Mouse (Mus musculus) kidney, adult 9 months (tissue): ENCODE measurements around the gene Dmac2.

ENCODE experiments used
- DNase-seq: peaks from one replicate; pipeline ENCODE4 v3.0.0; 2022

Dmac2 gene

DNA sequence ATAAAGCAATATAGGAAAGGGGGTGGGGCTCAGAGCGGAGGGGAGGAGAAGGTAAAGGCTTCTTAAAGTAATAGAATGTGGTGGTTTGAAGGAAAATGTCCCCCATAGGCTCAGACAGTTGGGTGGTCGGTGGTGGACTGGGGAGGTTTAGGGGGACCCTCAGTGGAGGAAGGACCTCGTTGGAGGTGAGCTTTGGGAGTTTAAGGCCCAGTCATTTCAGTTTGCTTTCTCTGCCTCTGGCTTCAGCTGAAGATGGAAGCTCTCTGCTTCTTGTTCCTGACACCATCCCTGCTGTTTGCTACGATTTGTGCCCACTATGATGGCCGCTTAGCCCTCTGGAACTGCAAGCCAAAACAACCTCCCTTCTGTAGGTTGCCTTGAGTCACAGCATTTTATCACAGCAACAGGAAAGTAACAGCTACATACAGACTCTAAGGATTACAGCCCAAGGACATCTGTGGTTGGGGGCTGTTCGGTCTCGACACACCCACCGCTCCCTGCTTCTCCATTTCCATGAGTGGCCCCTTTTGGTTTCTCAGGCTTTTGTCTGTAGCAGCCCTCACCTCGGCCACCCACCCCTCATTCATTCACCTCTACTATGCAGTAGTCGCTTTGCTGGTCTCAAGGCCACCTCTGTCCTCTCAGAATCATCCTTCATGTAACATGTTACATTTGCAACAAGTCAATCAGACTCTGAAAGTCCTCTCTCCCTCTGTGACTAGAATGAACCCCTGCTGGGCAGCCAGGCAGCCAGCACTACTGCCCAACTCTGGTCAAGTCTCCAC lies 1.6 kb upstream of the Dmac2 start:
- DNase-seq: no peak

DNA sequence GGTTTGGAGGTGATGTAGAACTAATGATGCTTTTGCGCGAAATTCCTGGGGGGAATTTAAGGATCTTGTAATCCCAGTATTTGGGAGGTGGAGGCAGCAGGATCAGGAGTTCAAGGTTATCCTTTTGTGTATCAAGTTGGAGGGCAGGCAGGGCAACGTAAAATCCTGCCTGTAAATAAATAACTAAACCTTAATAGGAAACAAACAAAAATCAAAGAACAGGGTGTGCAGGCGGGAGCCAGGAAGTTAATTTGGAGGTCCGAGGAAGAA lies 443 bp downstream of the Dmac2 start:
- DNase-seq: peak; percentile 51

DNA sequence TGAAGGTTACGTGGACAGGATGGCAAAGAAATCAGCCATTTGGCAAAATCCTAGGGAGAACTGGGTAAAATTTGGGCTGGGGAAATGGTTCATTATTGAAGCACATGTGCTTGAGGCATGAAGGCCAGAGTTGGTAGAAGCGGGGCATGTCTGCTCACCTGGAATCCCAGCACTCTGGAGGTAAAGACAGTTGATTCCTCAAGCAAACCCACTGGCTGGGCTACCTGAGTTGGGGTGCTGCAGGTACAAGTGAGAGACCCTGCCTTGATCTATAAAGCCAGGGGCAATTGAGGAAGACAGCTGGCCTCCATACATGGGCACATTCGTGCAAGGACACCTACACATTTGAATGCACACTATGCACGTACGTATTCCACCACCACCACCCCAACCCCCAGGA lies 887 bp downstream of the Dmac2 start:
- DNase-seq: no peak

DNA sequence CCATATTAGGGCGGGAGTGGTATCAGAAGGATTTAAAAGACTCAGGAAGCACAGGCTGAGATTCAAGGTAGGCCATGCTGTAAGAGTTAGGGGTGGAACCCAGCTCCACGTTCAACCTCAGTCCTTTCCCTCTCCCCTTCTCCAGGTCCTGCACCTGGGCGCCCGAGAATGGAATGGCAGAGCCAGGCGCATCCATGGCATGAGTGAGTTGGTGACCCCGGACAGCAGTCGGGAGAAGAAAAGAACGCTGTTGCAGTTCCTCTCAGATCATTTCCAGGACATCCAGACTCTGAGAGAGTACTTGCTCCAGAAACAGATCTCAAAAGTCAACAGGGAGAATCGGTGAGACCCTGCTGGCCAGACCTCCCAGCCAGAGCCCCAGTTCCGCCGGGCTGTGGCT lies 1.5 kb downstream of the Dmac2 start:
- DNase-seq: no peak

DNA sequence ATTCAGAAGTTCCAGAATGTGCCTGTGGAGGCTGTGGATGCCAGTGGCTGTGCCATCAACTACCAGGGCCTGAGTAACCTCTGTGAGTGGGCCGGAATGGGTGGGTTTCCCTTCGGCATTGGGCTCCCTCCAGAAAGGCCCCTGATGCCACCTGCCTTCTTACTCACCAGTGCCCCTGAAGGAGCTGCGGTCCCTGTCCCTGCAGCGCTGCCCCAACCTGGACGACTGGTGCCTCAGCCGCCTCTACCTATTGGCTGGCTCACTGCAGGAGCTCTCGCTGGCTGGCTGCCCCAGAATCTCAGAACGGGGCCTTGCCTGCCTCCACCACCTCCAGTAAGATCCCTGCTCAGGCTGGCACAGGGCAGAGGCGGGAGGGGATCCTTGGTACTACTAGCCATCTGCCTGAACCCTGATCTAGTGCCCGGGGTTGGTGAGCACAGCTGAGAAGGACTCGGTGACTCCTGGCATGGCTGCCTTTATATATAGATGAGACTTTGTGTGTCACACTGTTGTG lies 4.7 kb downstream of the Dmac2 start:
- no peak for DNase-seq

DNA sequence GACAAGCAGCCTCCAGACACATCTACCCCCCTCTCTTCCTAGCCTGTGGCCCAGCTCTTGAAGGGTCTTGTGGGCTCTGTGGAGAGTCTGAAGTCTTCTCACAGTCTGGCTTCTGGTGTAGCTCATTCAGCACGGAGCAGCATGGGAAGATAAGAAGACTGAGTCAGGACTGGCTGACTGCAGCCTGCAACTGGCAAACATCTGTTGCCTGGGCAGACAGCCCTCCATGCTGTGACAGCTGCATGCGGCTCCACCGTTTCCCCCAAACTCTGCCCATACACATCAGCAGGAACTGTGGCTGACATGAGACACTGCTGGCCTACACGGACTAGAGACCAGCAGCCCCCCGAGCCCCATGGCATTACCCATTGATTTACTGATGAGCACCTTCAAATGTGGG lies 5.6 kb downstream of the Dmac2 start:
- no peak for DNase-seq

DNA sequence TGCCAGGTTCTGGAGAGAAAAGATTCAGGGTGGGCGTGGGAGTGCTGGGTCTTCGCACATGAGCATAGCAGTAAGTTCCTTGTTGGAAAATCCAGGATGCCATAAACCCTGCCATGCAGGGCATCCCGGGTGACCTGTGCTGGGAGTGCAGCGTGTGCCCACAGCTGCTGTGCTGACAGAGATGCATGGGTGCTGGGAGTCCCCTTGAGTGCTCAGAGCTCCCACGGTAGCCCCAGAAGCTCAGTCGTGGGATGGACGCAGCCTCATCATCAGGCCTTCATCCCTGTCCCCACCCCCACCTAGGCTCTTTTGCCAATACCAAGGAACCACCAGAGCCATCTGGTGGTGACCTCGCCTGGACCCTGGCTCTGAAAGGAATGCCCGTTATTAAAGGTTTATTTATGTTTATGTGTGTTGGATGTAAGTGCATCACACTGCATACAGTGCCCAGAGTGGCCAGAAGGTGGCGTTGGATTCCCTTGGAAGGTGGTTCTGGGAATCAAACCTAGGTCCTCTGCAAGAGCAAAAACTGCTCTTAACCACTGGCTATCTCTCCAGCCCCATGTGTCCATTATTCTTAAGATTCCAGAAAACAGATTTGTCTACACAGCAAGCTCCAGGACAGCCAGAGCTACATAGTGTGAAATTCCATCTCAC lies 6.5 kb downstream of the Dmac2 start:
- DNase-seq: peak; percentile 58

DNA sequence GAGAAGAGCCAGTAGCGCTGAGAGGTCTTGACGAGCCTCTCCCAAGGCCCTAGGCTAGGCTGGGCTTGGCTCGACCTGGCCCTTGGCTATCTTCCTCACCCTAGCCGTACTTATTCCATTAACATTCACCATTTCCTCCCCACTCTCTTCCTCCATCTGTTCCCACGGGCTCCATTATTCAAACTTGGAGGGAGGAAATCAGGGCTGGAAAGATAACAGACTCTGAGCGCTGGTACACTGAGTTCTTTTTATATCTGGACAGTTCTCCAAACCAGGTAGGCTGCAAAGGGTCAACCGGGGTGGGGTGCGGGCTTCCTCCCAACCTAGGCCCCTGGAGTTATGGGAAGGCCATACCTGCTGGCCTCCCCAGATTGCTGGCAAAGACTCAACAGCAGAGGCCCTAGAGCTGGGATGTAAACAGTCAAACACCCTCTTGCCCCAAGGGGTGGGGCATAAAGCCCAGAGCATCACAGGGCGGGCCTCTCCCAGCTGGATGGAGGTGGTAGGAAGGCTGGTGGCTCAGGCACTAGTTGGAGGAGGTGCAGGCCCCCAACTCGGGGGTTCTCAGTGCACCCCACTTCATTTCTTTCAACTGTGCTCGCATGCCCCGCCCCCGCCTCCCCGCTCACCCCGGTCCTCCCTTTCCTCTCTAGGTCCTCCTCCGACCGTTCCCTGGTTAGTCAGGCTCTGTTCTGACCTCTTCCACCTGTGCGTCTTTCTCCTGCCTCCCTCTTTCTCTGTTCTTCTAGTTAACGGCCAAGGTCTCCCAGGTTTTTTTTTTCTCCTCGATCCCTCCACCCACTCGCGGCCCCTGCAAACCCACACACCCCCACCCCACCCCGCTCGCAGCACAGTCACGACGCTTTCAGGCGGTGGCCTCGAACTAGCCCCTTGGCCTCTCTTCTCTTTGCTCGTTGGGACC lies 7.6 kb downstream of the Dmac2 start, which contains the start of gene B3gnt8:
B3gnt8 (plus strand) TSS at position 146 of the 922 bp plus-strand sequence.
- DNase-seq: no peak

DNA sequence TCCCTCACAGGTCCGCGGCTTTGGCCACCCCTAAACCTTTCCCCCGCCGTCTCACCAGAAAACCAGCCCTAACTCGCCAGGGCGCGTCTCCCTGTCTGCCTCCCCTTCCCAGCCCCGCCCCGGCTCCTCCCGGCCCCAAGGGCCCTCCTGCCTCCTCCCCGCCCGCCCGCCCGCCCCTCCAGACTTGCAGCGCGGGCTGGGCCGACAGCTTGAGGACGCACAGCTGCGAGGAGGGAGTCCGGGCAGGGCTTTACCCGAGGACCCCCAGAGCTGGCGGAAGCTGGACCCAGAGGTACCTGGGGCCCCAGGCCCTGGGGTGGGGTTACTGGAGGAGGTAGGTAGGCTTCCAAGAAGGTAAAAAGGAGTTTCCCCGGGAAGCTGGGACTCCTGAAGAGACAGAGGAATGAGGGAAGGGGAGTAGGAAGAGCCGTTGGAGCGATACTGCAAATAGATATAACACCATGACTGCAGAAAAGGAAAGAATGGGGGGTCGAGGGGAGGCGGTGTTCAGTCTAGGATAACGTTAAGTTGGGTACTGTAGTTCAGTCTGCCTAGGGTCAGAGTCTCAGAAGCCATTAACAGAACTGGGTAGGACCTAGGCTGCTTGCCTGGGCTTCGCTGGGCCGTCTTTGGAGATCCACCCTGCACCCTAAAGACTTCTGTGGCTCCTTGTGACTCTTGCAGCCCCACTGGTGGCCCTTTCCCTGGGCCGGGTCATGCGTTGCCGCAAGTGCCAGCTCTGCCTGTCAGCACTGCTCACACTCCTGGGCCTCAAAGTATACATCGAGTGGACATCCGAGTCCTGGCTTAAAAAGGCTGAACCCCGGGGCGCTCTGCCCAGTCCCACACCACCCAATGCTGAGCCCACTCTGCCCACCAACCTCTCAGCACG lies 8.5 kb downstream of the Dmac2 start:
- peak; percentile 56 for DNase-seq

DNA sequence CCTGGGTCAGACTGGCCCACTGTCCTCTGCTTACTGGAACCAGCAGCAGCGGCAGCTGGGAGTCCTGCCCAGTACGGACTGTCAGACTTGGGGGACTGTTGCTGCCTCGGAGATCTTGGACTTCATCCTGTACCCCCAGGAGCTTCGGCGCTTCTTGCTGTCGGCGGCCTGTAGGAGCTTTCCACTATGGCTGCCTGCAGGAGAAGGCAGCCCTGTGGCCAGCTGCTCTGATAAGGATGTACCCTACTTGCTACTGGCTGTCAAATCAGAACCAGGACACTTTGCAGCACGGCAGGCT lies 9.1 kb downstream of the Dmac2 start:
- no peak for DNase-seq

DNA sequence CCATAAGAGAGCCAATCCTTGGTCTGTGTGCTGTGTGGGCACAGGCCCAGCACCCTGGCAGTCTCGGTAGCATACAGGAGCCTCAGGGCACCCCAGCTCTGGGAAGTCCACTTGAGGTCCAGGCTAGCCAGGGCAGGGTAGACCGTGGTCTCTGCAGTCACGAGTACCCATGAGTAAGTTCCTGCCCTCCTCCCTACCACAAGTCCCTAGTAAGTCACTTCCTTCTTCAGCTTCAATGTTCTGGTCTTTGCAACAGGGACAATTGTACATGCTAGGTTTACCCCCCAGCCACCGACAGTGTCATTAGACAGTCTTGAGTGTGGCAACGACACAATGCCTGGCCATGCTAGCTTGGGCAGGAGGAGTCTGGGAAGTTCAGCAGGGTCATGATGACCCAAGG lies 13.5 kb downstream of the Dmac2 start:
- DNase-seq: no peak

DNA sequence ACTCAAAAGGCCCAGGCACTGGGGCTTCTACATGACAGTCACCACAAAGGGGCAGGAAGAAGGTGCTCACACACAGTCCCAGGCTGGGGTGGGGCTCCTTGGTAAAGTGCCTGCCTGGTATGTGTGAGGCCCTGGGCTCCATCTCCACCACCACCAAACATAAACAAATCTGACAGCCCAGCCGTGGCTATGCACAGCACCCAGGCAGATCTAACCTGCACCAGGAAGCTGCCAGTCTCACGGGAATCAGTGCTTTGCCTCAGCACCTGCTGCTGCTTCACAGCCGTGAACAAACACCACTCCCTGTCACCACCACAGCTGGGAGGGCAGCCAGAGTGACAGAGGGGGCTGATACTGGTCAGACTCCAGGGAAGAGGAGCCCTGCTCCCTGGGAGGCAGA lies 17.2 kb downstream of the Dmac2 start:
- DNase-seq: no peak

DNA sequence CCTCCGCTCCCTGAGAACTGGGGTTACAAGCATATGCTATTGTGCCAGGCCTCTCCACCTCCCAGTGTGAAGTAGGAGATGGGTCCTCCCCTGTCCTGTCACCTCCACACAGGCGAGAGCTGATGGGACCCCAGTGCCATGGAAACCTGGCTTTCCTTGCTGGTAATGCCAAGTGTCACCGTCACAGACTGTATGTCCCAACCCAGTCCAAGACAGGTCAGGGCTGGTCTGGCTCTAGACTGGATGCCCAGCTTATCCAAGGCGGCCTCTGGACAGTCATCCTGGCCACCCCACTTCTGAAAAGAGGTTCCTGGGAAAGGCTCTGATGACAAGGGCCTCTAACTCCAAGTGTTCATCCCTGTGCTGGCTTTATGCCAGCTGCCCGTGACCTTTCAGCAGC lies 17.9 kb downstream of the Dmac2 start:
- DNase-seq: no peak

DNA sequence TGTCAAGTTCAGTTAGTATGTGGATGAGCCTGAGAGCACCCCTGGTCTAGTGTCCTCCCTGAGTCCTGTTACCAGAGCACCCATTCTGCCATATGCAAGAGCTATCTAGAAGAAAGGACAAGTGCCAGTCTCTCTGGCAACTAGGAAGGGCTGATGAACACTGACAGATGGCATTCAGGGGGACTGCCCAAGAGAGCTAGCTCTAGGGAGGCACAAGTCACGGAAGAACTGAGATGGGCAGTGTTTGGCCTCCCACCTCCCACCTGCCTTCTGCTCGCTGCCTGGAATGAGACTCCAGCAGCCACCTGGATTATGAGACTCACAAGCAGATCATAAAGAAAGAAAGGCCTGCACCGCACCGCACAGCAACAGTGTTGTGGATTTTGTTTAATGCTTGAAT lies 20.5 kb downstream of the Dmac2 start:
- no peak for DNase-seq

DNA sequence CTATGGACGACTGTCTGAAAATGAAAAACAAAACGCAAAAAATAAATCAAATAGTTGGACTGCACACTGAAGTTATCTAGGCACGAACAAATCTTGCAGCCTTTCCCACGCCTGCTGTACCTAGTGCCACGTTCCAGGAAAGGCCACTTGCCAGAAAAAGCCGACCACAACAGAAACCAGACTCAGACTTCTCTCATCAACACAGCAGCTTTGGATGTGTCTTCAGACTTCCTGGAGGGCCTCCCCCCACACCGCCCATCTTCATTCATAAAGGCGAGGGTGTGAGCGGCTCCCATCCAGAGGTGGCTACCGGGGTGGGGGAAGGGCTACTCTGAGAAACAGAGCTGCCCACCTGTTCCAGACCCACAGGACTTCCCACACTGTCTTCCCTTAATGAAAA lies 24.9 kb downstream of the Dmac2 start:
- DNase-seq: no peak

DNA sequence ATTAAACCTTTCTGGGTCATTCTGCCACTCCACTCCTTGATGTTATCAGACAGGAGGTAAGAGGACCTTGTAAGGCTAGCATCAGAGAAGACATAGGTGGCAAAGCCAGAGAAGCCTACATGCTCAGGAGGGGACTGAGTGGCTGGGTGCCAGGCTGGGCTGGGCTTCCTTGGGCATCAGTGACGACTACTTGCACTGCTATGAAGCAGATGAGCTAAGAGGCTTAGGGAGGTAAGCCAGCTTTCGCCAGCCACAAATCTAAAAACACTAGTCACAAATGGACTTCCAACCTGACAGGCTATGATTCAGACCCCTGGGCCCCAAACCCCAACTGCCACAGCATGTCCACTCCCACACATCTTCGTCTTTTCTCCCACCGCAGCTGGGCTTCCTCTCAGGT lies 25.4 kb downstream of the Dmac2 start:
- no peak for DNase-seq

DNA sequence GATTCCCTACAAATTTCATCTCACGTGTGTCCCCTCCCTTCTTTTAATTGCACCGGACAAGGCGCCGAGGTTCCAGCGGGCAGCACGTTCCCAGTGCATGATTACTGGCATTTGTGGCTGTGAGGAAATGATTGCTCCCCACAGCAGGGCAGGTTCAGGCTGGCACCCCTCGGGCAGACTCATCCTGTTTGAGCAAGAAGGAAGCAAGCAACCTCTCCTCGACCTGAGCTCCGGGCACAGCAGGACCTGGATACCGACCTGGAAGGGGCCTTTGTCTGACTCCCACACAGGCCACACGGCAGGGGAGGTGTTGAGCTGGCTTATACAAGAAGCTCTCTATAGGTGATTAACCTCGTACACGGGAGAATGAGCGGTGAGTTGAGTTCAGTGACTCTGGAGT lies 25.9 kb downstream of the Dmac2 start:
- DNase-seq: peak; percentile 43

DNA sequence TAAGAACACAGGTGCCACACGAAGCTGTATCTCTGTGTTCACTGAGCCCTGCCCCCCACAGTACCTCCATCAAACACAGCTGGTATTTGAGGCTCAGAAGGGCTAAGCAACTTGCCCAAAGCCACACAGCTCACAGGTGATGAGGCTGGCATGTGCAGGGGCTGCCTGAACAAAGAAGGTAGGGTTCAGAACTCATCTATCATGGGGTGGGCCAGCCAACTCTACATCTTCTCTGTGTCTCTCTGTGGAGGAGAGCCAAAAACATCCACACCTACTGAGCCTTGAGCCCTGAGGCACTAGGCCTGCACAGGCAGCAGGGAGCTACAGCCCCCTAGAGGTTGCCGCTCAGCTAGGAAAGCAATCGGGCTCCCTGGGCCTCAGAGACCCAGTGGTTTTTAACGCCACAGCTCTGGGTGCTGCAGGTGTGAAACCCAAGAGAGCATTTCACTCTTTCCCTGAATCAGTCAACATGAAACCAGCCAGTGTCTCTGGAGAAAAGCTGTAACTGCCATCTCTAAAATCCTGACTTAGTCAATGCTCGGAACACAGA lies 28.4 kb downstream of the Dmac2 start:
- DNase-seq: no peak

DNA sequence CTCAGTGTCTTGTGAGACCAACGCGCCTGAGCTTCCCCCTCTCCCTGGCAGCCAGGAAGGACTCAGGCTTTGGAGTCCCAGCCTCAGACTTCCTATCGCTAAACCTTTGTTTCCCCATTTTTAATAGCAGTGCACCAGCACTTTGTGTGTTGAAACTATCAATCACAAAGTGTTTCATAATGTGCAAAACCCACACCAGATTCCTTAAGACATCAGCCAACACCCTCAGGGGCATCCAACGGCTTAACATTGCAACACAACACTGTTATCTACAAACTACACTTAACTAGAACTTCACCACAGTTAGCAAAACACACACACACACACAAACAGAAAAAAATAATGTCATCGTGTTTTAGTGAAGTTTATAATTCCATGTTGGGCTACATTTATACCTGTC lies 30.6 kb downstream of the Dmac2 start:
- DNase-seq: no peak

DNA sequence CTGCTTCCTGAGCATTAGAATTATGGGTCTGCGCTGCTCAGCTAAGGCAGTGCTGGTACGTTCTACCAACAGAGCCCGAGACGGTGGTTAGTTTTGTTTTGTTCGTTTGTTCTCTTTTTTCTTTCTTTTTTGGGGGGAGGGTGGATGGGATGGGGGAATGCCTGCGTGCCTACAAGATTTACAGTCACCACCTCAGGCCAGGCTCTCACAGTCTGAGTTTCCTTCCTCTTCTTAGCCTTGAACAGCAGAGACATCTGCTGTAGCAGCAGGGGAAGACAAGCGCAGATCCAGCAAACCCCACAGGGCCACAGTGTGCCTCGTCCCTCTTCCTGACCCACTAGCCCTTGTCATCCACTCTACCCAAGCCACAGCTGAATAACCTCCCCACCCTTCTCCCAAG lies 32.1 kb downstream of the Dmac2 start:
- DNase-seq: no peak

DNA sequence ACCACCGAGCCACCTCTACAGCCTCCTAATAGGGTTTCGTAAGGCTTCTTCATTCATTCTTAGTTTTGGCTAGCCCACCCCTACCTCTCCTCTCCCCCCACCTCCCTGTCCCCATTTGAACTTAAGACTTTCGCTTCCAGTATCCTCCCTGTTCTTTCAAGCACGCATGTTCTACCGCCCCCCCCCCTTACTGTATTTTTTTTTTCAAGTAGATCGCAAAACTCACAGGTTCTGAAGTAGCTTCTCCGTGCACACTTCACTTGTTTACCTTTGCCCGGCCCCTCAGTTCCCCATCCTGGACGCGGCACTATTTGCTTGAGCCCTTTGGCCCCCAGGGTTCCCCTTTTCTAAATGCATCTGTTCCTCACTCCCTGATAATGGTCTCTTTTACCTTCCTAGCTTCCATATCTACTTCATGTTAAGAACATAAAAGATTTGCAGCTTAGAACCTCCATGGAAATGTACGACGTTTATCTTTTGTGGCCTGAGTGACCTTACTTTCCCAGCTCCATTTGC lies 33.1 kb downstream of the Dmac2 start:
- DNase-seq: no peak
